Mouse (Mus musculus): ENCODE results near the gene Tnfrsf13c. TPM values are rescaled to one million over a fixed set of nuclear protein-coding genes. Genes with fewer than 3 reads are reported as not detected.

Tnfrsf13c gene
- polyA plus RNA-seq, 1 experiment: 1.9 TPM

- H3K9ac ChIP-seq (ENCODE audit: low read depth, poor library complexity, severe bottlenecking): no peak overlapping the region
- H3K27ac ChIP-seq (ENCODE audit: insufficient read depth, low read length): no peak overlapping the region
- H3K4me1 ChIP-seq (ENCODE audit: control insufficient read depth, insufficient read depth, low read length): peaks cover 6% of the 10 kb centered on the region
- H3K9me3 ChIP-seq (replicated peaks; ENCODE audit: control insufficient read depth, insufficient read depth, low read length, poor library complexity, severe bottlenecking): no peaks in the 10 kb centered on the region
- TF ChIP-seq EP300 (IDR thresholded peaks at IDR 0.05; ENCODE audit: insufficient read depth, low read depth, low read length) (no peak), POLR2A (IDR thresholded peaks at IDR 0.05; ENCODE audit: insufficient read depth, low read length) (no peak), CTCF (IDR thresholded peaks at IDR 0.05; ENCODE audit: low read depth, low read length) (no peak)
- no peaks in the 10 kb centered on the region for H3K27me3 ChIP-seq (ENCODE audit: control insufficient read depth, insufficient read depth, low read length, poor library complexity, severe bottlenecking)
- H3K36me3 ChIP-seq (ENCODE audit: control insufficient read depth, insufficient read depth, low read length, poor library complexity, severe bottlenecking): peaks cover 22% of the 10 kb centered on the region; the same call in 1 of the 2 replicates
- no peak overlapping the region for H3K4me3 ChIP-seq (ENCODE audit: low read depth, low read length)
Measured at GRCm38 (mm10) chr15:82203090-82203489, 21.1 kb downstream of the Tnfrsf13c start.

GRCm38 (mm10) chr15:82202086-82202485 is 22.1 kb downstream of the Tnfrsf13c start:
- H3K9ac ChIP-seq (ENCODE audit: low read depth, poor library complexity, severe bottlenecking): no peak overlapping the region

GRCm38 (mm10) chr15:82199546-82199945 is 24.6 kb downstream of the Tnfrsf13c start:
- Histone ChIP-seq H3K9me3 (replicated peaks; ENCODE audit: control insufficient read depth, insufficient read depth, low read length, poor library complexity, severe bottlenecking) (no peaks in the 10 kb centered on the region), H3K36me3 (ENCODE audit: control insufficient read depth, insufficient read depth, low read length, poor library complexity, severe bottlenecking) (peaks cover 50% of the 10 kb centered on the region), H3K4me3 (ENCODE audit: low read depth, low read length) (no peak overlapping the region), H3K27me3 (ENCODE audit: control insufficient read depth, insufficient read depth, low read length, poor library complexity, severe bottlenecking) (no peaks in the 10 kb centered on the region), H3K27ac (ENCODE audit: insufficient read depth, low read length) (no peak overlapping the region), H3K4me1 (ENCODE audit: control insufficient read depth, insufficient read depth, low read length) (peaks cover 2% of the 10 kb centered on the region), H3K9ac (ENCODE audit: low read depth, poor library complexity, severe bottlenecking) (no peak overlapping the region)
- TF ChIP-seq EP300 (IDR thresholded peaks at IDR 0.05; ENCODE audit: insufficient read depth, low read depth, low read length) (no peak), POLR2A (IDR thresholded peaks at IDR 0.05; ENCODE audit: insufficient read depth, low read length) (no peak)

More at GRCm38 (mm10) chr15:82202086-82202485, 22.1 kb downstream of the Tnfrsf13c start:
- H3K9me3 ChIP-seq (replicated peaks; ENCODE audit: control insufficient read depth, insufficient read depth, low read length, poor library complexity, severe bottlenecking): no peaks in the 10 kb centered on the region
- no peak overlapping the region for H3K4me3 ChIP-seq (ENCODE audit: low read depth, low read length)
- no peak overlapping the region for H3K27ac ChIP-seq (ENCODE audit: insufficient read depth, low read length)
- peaks cover 30% of the 10 kb centered on the region for H3K36me3 ChIP-seq (ENCODE audit: control insufficient read depth, insufficient read depth, low read length, poor library complexity, severe bottlenecking)
- peaks cover 4% of the 10 kb centered on the region for H3K4me1 ChIP-seq (ENCODE audit: control insufficient read depth, insufficient read depth, low read length)
- no peak for TF ChIP-seq CTCF (IDR thresholded peaks at IDR 0.05; ENCODE audit: low read depth, low read length)
- no peak for TF ChIP-seq POLR2A (IDR thresholded peaks at IDR 0.05; ENCODE audit: insufficient read depth, low read length)
- TF ChIP-seq EP300 (IDR thresholded peaks at IDR 0.05; ENCODE audit: insufficient read depth, low read depth, low read length): no peak
- no peaks in the 10 kb centered on the region for H3K27me3 ChIP-seq (ENCODE audit: control insufficient read depth, insufficient read depth, low read length, poor library complexity, severe bottlenecking)

- Histone ChIP-seq H3K36me3 (ENCODE audit: control insufficient read depth, insufficient read depth, low read length, poor library complexity, severe bottlenecking) (peaks cover 62% of the 10 kb centered on the region), H3K4me1 (ENCODE audit: control insufficient read depth, insufficient read depth, low read length) (peaks cover 2% of the 10 kb centered on the region), H3K27me3 (ENCODE audit: control insufficient read depth, insufficient read depth, low read length, poor library complexity, severe bottlenecking) (no peaks in the 10 kb centered on the region), H3K4me3 (ENCODE audit: low read depth, low read length) (no peak overlapping the region), H3K9me3 (replicated peaks; ENCODE audit: control insufficient read depth, insufficient read depth, low read length, poor library complexity, severe bottlenecking) (no peaks in the 10 kb centered on the region), H3K9ac (ENCODE audit: low read depth, poor library complexity, severe bottlenecking) (no peak overlapping the region), H3K27ac (ENCODE audit: insufficient read depth, low read length) (no peak overlapping the region)
- no peak for TF ChIP-seq EP300 (IDR thresholded peaks at IDR 0.05; ENCODE audit: insufficient read depth, low read depth, low read length)
- TF ChIP-seq POLR2A (IDR thresholded peaks at IDR 0.05; ENCODE audit: insufficient read depth, low read length): no peak
- TF ChIP-seq CTCF (IDR thresholded peaks at IDR 0.05; ENCODE audit: low read depth, low read length): no peak
Measured at GRCm38 (mm10) chr15:82198342-82198741, 25.8 kb downstream of the Tnfrsf13c start.

- Histone ChIP-seq H3K4me1 (ENCODE audit: control insufficient read depth, insufficient read depth, low read length) (peaks cover 2% of the 10 kb centered on the region), H3K27ac (ENCODE audit: insufficient read depth, low read length) (no peak overlapping the region), H3K9ac (ENCODE audit: low read depth, poor library complexity, severe bottlenecking) (no peak overlapping the region), H3K9me3 (replicated peaks; ENCODE audit: control insufficient read depth, insufficient read depth, low read length, poor library complexity, severe bottlenecking) (no peaks in the 10 kb centered on the region), H3K27me3 (ENCODE audit: control insufficient read depth, insufficient read depth, low read length, poor library complexity, severe bottlenecking) (no peaks in the 10 kb centered on the region), H3K36me3 (ENCODE audit: control insufficient read depth, insufficient read depth, low read length, poor library complexity, severe bottlenecking) (peaks cover 67% of the 10 kb centered on the region), H3K4me3 (ENCODE audit: low read depth, low read length) (no peak overlapping the region)
- TF ChIP-seq POLR2A (IDR thresholded peaks at IDR 0.05; ENCODE audit: insufficient read depth, low read length) (no peak), EP300 (IDR thresholded peaks at IDR 0.05; ENCODE audit: insufficient read depth, low read depth, low read length) (no peak), CTCF (IDR thresholded peaks at IDR 0.05; ENCODE audit: low read depth, low read length) (no peak)
Measured at GRCm38 (mm10) chr15:82197937-82198336, 26.2 kb downstream of the Tnfrsf13c start.

- Histone ChIP-seq H3K27ac (ENCODE audit: insufficient read depth, low read length) (no peak overlapping the region), H3K9ac (ENCODE audit: low read depth, poor library complexity, severe bottlenecking) (no peak overlapping the region), H3K4me1 (ENCODE audit: control insufficient read depth, insufficient read depth, low read length) (peaks cover 2% of the 10 kb centered on the region), H3K27me3 (ENCODE audit: control insufficient read depth, insufficient read depth, low read length, poor library complexity, severe bottlenecking) (no peaks in the 10 kb centered on the region), H3K36me3 (ENCODE audit: control insufficient read depth, insufficient read depth, low read length, poor library complexity, severe bottlenecking) (peaks cover 67% of the 10 kb centered on the region), H3K9me3 (replicated peaks; ENCODE audit: control insufficient read depth, insufficient read depth, low read length, poor library complexity, severe bottlenecking) (no peaks in the 10 kb centered on the region), H3K4me3 (ENCODE audit: low read depth, low read length) (no peak overlapping the region)
- no peak for TF ChIP-seq CTCF (IDR thresholded peaks at IDR 0.05; ENCODE audit: low read depth, low read length)
- TF ChIP-seq EP300 (IDR thresholded peaks at IDR 0.05; ENCODE audit: insufficient read depth, low read depth, low read length): no peak
- no peak for TF ChIP-seq POLR2A (IDR thresholded peaks at IDR 0.05; ENCODE audit: insufficient read depth, low read length)
Measured at GRCm38 (mm10) chr15:82197246-82197750, 26.9 kb downstream of the Tnfrsf13c start.
